Mouse (Mus musculus): ENCODE measurements at regions not wholly inside any gene's neighbourhood (a gene's known extent, or its start where the extent isn't known, plus 50 kb on each side); places are given as distances from the start of the nearest gene placed in this dataset.

DNA sequence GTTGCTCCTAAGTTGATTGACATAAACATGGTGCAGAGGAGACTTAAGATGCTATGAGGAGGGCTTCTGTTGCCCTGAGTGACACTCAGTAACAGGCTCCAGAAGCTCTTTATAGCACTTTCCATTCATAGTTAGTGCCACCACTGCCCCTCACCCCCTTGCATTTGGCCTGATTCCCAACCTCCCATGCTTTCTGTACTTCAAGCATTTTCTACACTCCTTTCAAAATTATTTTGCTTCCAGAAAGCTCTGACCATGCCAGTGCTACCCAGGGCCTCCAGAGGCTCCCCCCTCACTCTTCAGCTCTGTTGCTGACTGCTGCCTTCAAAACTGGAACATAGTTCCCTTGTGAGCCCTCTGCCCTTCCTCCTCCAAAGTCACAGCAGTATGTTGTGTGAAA lies 129.4 kb upstream of the Dph6 start:
- no peak for TF ChIP-seq CTCF (IDR thresholded peaks at IDR 0.05; ENCODE audit: control insufficient read depth, insufficient read depth, insufficient replicate concordance, low read depth, low read length)
- no peak for TF ChIP-seq POLR2A (IDR thresholded peaks at IDR 0.05; ENCODE audit: control insufficient read depth, low read depth, low read length)

All from testis, adult 2 months (tissue).